Mouse (Mus musculus) cerebellum, postnatal 10 days (tissue): ENCODE measurements at regions not wholly inside any gene's neighbourhood (a gene's known extent, or its start where the extent isn't known, plus 50 kb on each side); places are given as distances from the start of the nearest gene placed in this dataset.

ENCODE experiments used
- DNase-seq, 2 experiments: peaks; one replicate each; pipeline ENCODE4 v3.0.0; 2021; ENCODE audit warnings: mixed read lengths in 2 of 2

DNA sequence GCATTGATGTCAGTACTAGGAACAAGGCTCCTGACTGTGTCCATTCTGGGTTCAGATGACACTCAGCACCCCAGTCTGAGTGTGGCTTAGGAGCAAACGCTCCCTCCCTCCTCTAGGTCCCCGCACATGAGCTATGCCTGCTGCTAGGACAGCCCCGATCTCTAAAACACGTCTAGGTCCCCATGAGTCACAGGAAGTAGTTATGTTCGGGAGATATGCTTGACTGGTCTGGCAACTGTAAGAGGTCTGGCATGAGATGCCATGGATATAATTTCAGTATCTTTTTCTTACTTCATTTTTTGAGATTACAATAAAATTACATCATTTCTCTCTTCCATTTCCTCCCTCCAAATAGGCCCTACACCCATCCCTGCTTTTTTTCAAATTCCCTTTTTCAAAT is 792.1 kb downstream of the Kcnj2 start:
- DNase-seq = no peak

DNA sequence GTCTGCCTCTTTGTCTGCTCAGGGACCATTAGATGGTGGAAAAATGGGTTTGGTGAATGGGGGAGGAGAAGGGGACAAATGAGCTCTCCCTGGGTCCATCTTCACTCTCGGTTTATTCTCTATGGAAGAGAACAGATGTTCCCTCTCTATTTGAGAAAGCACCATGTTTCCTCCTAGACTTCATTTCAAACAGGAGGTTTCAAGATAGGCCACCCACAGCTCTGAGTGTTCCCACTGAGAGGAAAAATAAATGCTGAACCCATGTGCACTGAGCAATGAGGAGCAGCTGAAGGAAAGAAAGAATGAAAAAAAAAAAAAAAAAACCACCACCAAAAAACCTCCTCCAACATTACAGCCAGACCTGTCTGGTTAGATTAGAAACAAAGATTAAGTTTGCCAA is 799.2 kb downstream of the Kcnj2 start:
- no peak for DNase-seq

DNA sequence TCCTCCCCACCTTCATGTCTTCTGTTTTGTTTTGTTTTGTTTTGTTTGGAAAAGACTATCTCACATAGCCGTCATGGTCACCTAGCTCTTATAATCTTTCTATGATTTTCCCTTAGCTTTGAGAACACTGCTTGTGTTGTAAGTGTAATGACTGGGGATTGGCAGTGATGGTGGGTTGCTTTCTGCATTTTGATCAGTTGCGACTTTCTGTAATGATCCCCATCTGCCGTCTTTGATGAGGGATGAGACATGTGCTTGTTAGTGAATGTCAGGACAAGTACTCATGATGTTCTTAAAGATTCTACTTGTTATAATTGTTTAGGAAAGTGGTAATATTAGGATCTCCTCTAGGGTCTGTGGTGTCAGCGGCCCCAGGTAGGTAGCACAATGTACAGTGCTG is 809.4 kb downstream of the Kcnj2 start:
- no peak for DNase-seq

DNA sequence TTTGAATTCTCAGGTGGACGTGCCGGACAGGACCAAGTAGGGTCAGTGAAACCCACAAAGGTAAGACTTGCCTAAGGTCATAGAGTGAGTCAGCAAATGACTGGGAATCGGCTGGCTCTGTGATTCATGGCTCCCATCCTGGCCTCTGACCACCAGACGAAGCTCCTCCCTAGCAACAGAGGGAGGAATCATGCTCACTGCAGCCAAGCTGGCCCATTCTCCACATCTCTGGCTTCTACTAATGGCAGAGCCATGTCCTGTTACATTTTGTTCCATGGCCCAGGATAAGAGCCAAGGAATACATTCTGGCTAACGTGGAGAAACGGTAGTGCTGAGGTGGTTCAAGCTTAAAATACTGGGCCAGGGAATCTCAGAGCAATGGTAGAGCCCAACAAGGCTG is 814.2 kb downstream of the Kcnj2 start:
- DNase-seq = no peak

DNA sequence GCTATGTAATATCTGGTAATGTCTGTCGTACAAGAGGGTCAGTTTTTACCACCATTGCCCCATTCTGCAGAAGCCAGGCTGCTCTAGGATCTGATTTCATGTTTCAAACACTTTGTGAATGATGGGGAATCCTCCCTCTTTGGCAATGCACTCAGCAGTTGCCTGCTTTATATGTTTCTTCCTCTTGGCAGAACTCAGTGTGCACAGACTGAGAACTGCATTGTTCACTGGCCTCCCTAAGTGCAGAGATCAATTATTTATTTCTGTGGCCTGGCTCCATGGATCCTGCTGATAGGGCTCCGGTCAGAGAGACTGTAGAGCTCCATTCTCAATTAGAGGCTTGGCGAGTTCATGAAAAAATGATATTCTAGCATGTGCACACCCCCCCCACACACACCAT is 824.1 kb downstream of the Kcnj2 start:
- peak in 1 of 2 experiments; percentile 10 for DNase-seq

DNA sequence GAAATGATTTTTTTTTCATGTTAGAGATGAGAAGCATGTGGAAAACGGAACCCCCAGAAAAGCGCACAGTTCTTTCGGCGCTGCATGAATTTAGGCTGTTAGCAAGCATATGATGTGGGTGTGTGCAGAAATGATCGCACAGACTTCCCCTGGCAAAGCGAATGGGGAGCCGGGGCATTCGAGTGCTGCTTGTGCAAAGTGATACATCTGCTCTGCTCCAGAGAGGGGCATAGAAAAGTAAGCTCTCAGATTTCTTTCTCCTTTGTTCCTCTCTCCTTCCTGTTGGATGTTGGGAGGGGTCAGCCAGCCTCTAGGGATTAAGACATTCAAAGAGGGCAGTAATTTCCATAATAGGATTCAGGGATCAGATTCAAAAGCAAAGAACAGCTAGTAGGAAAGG is 827.9 kb downstream of the Kcnj2 start:
- DNase-seq = peak in 1 of 2 experiments; percentile 2

DNA sequence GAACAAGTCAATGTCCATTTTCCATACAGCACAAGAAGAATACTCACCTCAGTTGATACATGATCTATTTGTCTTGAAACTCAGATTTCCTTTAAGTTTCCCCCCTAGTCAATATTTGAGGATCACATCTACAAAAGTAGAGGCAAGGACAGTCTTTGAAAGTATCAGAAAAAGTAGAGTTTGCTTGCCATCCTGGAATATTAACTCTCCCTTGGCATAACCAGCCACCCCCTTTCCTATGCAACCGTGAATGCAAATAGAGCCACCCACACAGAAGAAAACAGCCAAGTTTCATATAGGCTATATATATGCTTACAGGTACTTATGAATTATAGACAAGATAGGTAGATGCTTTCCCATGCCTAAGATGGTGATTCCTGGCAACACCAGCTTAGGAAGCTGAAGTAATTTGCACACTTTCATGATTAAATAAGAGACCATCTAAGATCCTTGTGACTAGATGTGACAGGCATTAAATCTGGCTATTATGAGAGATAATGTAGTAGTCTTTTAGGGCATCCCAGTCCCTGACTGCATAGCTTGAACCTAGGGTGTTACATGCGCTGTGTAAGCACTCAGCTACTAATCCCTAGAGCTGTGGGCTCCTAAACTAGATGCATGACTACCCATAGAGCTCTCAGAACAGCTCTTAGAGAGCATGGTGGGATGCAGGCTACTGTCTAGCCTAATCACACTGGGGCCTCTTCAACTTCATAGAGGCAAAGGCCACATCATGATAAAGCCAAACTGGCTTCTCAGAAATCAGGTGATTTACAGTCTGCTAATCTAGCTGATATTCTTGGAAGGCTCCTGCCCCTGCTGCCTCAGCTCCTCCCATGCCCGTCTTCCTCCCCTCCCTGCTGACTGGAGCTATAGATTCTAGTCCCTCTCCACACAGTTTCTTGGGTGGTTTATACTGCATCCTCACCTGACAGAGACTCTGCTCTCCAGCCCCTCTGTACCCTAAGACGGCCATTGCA is 829.5 kb downstream of the Kcnj2 start:
- DNase-seq = no peak

DNA sequence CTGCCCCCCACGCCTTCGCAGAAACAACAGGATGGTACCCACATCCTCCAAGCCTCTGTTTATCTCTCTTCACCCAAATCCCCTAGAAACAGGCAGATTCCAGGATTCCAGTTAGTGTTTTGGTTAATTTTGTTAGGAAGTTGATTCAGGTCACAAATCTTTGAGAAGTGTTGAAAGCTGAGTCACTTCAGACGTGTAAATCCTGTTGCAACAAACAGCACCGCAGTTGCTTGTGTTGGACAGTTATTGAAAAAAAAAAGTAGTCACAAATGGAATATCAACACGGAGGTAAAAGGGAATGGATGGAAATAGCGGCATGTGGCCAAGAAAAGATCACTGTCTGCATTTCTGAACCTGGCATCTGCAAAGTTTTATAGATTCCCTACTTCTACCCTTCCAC is 831.0 kb downstream of the Kcnj2 start:
- no peak for DNase-seq

DNA sequence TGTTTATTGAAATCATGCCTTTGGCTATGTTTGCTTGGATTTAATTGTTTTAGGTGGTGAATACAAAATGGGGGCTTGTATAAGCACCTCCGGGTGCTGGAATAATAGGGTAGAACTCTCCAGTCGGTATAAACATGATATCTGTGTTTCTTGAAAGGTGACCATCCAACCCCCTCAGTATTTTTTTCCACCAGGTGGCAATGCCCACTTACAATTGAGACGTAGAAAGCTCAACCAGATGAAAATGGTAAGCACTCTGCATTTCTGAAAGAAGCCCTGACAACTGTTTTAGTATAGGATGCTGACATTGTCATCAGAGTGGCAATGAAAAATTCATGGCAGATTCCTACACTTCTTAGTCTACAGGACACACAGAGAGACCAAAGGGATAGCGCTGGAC is 838.1 kb downstream of the Kcnj2 start:
- peak; percentile 53 to 58 for DNase-seq

DNA sequence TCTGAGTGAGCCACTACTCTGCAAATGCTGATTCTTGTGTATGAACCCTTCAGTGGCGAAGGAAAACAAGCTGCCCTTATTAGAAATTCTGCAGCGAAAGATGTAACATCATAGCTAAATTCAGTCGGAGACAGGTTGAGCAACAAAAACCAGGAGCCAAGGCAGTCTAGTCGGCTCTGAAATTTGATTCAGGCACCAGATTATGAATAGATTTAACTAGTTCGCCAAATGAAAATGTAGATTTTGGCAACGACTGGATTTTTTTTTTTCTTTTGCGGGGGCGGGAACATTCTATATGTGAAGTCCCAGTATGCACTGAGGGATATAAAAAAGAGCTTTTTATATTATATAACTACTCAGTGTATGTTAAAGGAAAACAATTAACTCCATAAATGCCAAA is 847.9 kb downstream of the Kcnj2 start:
- no peak for DNase-seq

DNA sequence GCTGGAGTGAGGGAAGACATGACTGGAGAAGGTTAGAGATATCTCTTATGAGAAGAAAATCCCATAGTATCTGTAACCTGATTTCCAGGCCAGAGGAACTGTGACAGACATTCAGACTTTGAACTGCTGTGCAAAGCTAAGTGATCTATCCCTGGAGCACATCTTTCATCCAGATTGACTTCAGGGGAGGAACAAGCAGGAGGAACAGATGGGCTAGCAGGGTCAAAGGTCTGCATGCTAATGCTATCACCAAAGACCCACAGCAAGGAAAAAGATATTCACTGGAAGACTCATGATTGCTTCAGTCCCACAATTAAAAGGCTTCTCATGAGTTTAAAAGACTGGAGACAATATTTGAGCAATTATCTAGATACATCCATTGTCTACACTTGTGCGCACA is 855.7 kb upstream of the Sox9 start:
- no peak for DNase-seq

DNA sequence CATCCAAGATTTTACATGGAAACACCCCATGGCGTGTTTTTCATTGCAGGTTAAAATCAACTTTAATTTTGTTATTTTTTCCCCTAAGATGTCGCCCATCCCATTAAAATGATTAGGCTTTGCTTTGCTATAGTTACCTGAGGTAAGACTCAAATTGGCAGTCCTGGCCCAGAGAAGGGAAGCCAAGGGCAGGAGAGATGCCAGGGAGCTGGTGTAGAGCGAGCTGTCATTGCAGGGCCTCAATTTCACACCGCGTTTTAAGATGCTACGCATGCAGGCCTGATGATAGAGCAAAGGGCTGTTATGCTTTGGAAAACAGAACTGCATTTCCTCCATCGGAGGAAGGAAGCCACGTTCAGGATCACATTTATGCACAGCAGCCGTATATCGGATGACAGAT is 852.7 kb upstream of the Sox9 start:
- peak; percentile 74 to 80 for DNase-seq

DNA sequence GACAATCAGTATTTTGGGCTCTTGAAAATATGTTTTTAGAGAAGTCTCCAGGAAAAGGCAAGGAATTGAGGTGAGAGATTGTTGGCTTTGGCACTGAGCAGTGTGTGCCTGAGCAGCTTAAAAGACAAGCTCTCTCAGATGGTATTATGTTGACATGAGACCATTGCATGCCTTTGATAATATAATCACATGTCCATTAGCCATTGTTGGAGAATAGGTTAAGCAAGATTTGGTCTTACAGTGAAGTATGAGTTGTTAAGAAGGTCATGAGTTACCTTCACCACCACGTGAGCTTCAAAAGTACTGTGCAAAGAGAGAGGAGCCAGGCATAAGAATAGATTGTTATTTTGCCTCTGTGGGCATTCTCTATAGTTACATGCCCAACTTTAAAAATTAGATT is 850.0 kb upstream of the Sox9 start:
- DNase-seq = no peak

DNA sequence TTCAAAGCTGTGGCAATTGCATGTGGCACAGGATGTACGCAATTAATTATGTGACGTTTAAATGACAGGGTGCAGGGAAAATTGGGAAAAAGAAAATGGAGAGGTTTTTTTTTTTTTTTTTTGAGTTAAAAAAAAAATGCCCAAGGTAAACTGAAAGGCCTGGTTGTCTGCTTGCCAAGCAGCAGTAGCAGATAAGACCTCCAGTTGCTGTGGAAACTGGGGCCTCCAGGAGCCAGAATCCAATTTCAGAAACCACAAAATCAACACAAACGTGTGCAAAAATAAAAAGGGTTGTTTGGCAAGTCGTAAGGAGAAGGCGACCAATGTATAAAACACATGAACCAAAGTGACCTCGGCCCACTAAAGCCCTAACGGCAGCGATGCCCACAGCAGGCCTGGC is 837.7 kb upstream of the Sox9 start:
- no peak for DNase-seq

DNA sequence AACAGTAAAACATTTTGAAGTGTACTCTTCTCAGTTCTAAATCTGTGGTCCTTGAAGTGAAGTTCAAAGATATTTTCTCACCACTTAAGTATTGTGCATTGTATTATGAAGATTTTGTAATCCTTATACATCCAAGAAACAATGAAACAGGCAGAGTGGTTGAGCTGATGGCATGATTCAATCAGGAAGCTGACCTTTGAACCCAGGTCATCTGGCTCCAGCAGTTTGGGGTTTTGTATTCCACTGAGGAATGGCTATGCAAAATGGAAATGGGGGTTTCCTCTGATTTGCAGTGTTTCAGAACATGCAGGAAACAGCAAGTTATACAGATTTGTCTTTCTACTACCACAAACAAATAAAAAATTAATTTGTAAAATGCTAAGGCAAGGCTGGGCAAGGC is 836.2 kb upstream of the Sox9 start:
- DNase-seq = no peak

DNA sequence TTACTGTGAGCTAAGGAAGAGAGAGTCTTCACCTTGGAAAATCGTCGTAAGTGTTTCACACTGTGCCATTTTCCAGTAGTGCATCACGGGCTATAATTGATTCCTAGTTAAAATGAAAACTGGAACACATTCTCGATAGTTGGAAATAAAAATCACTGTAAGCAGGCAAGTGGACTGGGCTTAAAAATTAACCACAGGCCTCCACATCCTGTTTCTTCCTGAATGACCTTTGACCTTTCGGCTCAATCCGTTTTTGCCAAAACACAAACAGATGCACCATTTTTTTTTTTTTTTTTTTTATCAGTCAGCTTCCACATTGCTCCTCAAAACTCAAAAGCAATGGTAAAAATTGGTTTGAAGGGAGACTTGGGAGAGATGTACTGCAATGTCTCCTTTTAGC is 834.4 kb upstream of the Sox9 start:
- DNase-seq = no peak

DNA sequence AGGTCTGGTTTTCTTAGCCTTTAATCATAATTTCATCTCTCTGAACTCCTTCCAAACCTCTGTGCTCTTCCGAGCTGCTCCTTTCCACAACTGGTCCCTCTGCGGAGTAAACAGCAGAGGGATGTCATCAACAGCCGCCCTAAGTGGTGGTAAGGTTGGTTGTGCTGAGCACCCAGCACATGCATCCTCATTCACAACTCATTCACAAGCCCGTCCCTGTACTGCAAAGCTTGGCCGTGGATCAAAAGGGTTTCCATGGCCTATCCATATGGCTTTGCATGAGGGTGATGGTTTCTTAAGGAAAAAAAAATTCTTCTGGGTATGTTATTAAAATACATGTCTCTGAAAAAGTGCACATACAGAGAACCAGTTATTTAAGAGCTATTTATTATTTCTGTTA is 828.6 kb upstream of the Sox9 start:
- peak; percentile 16 to 21 for DNase-seq

DNA sequence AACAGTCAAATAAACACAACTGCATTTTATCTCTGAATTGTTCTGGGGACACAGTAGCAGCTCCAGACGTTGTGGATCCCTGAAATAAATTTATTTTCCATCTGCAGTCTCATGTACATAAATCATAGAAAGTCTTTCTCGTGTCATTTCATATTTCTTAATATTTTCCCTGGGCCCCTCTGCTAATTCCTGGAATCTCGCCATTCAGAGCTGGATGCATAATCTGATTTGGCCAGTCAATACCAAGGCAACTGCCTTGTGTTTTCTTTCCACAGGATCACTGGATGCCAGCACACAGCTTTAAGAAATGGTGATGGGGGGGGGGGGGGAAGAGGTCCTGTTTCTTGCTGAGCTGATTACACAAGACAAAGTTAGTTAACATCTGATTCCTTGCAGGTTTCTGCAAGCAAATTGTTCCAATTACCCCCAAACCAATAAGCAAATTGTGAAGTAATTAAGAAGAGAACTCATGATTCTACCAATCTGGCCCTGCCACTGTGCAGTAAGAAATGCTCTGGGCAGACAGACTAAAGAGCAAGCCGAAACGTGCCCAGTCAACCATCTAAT is 824.2 kb upstream of the Sox9 start:
- peak in 1 of 2 experiments; percentile 12 for DNase-seq

DNA sequence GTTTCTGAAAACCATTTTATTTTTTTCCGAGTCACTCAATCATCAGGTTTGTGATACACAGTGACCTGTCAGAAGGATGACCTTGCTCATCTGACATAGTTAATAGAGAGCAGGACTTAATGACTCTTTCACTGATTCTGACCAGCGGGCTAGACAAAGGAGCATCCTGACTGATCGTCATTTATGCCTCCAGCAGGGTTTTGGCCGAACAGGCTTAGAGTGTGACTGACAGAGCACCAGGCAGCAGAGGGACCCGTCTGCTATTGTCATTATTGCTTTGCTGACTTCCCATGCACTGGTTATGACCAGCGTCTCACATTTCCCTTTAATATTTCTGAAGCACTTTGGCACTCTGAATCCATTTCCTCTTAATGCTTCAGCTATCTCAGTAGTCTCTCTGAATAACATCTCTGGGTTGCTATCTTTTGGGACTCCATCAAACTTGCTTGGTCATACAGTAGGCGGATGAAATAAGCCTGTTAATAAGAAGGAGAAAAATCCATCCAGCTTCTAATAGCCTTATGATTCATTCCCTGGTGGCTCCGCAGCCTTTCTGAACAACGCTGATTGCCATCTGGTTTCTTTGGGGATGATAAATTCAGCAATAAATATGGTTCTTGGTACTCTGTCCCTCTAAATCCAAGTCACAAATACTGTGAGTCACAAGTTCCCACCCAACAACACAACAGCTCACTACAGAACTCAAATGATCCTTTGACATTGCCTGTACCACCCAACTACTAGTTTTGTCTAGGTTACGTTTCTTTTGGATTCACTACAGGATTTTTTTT is 820.8 kb upstream of the Sox9 start:
- DNase-seq = peak; percentile 56 to 72

DNA sequence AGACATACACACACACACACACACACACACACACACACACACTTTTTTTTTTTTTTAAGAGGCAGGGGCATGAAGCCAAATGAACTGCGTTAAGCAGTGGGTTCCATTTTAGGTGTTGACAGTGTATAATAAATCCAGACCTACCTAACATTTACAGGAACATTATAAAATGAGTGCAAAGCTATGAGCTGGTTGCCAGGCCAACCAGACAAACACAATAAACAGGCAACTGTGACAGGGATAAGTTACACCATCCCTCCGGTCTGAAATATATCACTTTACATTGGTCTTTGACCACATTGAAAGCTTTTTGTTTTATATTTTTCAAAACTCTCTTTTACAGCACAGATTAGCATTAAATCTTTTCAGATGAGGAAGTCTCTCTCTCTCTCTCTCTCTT is 820.2 kb upstream of the Sox9 start:
- no peak for DNase-seq

DNA sequence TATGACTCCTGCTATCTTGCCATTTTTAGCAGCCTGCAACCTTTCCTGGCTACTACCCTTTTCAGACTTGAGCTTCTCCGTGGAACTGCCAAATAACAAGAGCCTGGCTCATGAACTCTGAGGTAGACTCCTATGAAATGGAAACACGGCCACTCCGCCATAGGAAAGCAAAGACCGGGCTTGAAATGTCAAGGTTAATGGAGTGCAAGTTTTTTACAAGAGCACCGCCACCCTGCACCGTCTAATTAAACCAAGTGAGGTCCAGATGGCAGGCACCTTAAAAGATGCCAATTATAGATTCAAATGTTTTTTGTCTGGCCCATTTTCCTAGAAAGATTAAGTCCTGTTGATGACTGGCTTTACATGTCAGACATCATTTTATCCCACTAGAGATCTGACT is 818.0 kb upstream of the Sox9 start:
- peak; percentile 43 to 61 for DNase-seq

DNA sequence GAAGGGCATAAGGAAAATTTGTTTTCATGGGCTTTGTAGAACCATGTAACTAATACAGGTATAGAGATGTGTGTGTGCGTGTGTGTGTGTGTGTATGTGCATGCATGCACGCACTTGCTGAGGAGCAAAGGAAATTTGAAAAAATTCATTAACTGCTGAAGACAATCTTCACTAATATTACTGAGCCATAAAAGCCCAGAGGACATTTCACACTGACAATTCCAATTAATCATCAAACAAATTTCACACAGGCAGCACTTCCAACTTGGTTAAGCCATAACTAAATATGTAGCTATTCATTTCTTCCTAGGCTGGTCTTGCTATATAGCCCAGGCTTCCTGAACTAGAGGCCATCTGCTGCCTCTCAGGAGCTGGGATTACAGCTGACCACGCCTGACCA is 815.6 kb upstream of the Sox9 start:
- DNase-seq = peak in 1 of 2 experiments; percentile 39

DNA sequence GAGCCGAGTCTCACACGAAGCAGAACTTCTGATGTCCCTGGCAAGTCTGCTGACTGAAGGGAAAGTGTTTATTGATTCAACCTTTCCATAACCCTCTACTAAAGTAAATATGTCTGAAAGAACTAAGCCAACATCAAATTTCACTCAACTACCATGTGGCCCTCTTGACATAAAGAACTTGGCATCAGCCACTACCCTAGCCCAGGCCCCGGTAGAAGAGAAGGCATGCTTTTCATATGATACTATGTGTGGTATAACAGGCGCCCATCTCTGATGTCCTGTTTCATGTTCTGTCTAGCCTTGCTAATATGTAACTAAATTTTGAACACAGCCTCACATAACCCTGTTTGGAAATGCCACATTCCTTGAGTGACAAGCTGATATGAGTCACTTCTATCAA is 811.0 kb upstream of the Sox9 start:
- DNase-seq = no peak

DNA sequence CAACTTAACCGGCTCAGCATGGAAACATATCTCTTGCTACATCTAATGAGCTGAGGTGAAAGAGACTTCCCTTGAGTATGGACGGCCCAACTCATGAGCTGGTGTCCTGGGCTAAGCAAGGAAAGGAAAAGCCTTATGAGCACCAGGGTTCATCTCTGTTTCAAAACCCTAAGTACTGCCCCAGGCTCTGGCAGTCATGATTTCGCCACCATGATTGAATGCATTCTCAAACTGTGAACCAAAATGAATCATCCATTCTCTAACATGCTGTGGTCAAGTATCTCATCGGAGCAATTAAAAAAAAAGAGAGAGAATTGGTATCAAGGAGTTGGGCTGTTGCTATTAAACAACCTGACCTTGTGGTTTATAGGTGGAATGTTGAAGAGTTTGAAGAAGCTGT is 803.4 kb upstream of the Sox9 start:
- DNase-seq = no peak
